10 mouse cellular contexts compared by ENCODE assay signal in genomic region chr13:89539205-89539886, GRCm38 (mm10). TPM values are rescaled to one million over a fixed set of nuclear protein-coding genes. Genes with fewer than 3 reads are reported as not detected.
DNase-seq lines count a peak whose midpoint lies in the region; ATAC-seq and TF ChIP-seq lines count a peak whose summit lies in the region.
"Had no signal": no experiment of that assay in that cellular context is flagged by ENCODE, and none has a peak within 500 bp of the region (broad histone marks: within the 10 kb centered on the region; RNA-seq: fewer than 3 reads in every experiment).

TSS of gene Hapln1 (plus strand) at chr13:89539796.

- ATAC-seq in forebrain, postnatal 0 days = peak; percentile 86
- ATAC-seq in limb, embryonic 15.5 days (ENCODE audit: insufficient number of reproducible peaks, low FRiP score, low TSS enrichment, low read depth) = peak; percentile 70; the same call in 1 of the 2 replicates
- ATAC-seq in midbrain, embryonic 16.5 days = peak; percentile 88

- H3K4me1 ChIP-seq in forebrain, postnatal 0 days (ENCODE audit: insufficient read depth) = no peaks in the 10 kb centered on the region
- H3K4me1 ChIP-seq in limb, embryonic 15.5 days = peaks cover 9% of the 10 kb centered on the region
- peaks cover 5% of the 10 kb centered on the region for H3K4me1 ChIP-seq in midbrain, embryonic 16.5 days (ENCODE audit: control insufficient read depth, insufficient read depth, low read length)

- peak within 1 kb of the TSS; percentile 49 for H3K4me3 ChIP-seq in forebrain, postnatal 0 days (ENCODE audit: low read depth, low read length)
- H3K4me3 ChIP-seq in limb, embryonic 15.5 days = peak within 1 kb of the TSS; percentile 53
- peak within 1 kb of the TSS; percentile 61 for H3K4me3 ChIP-seq in midbrain, embryonic 16.5 days (ENCODE audit: low read depth, low read length)

- no peaks in the 10 kb centered on the region for H3K27me3 ChIP-seq in forebrain, postnatal 0 days (ENCODE audit: insufficient read depth, low read length)
- no peaks in the 10 kb centered on the region for H3K27me3 ChIP-seq in limb, embryonic 15.5 days
- no peaks in the 10 kb centered on the region for H3K27me3 ChIP-seq in midbrain, embryonic 16.5 days (ENCODE audit: control insufficient read depth, insufficient read depth, low read depth, low read length)
- H3K27me3 ChIP-seq: CH12.LX had no signal

- DNase-seq in cerebellum, postnatal 36 days = peak; percentile 12 to 13
- no peak for DNase-seq in cerebellum, adult 8-10 months
- DNase-seq in adrenal gland, adult 8-10 months = peak; percentile 14
- DNase-seq in forebrain, postnatal 0 days = peak; percentile 68
- DNase-seq in kidney, adult 9 months = peak; percentile 13
- peak; percentile 6 for DNase-seq in testis, postnatal 14 days (ENCODE audit: low spot score)

- H3K4me2 ChIP-seq in forebrain, postnatal 0 days (ENCODE audit: low read depth) = peak within 1 kb of the TSS; percentile 89
- H3K4me2 ChIP-seq in limb, embryonic 15.5 days = peak within 1 kb of the TSS; percentile 85
- H3K4me2 ChIP-seq in midbrain, embryonic 16.5 days (ENCODE audit: low read length) = peak within 1 kb of the TSS; percentile 93

- WGBS in forebrain, postnatal 0 days = under 1% methylated on average over 29 of the region's 29 CpGs
- under 1% methylated on average over 29 of the region's 29 CpGs for WGBS in limb, embryonic 15.5 days
- WGBS in midbrain, embryonic 16.5 days = under 1% methylated on average over 29 of the region's 29 CpGs

- TF ChIP-seq CTCF in forebrain, postnatal 0 days (IDR thresholded peaks at IDR 0.05; ENCODE audit: low read depth) = peak; percentile 63

- no peak within 1 kb of the TSS for H3K27ac ChIP-seq in forebrain, postnatal 0 days (ENCODE audit: low read depth, low read length)
- H3K27ac ChIP-seq in limb, embryonic 15.5 days = peak within 1 kb of the TSS; percentile 87
- no peak within 1 kb of the TSS for H3K27ac ChIP-seq in midbrain, embryonic 16.5 days (ENCODE audit: low read length)
- H3K27ac ChIP-seq: macrophage had no signal

- H3K36me3 ChIP-seq in forebrain, postnatal 0 days (ENCODE audit: insufficient read depth) = no peaks in the 10 kb centered on the region
- H3K36me3 ChIP-seq in limb, embryonic 15.5 days = no peaks in the 10 kb centered on the region
- H3K36me3 ChIP-seq in midbrain, embryonic 16.5 days (ENCODE audit: control insufficient read depth, insufficient read depth, low read length) = no peaks in the 10 kb centered on the region

- H3K9ac ChIP-seq in forebrain, postnatal 0 days = peak within 1 kb of the TSS; percentile 51
- peak within 1 kb of the TSS; percentile 44 for H3K9ac ChIP-seq in limb, embryonic 15.5 days
- H3K9ac ChIP-seq in midbrain, embryonic 16.5 days (ENCODE audit: low read depth, low read length) = peak within 1 kb of the TSS; percentile 70

- no peaks in the 10 kb centered on the region for H3K9me3 ChIP-seq in forebrain, postnatal 0 days (ENCODE audit: low read length)
- H3K9me3 ChIP-seq in limb, embryonic 15.5 days = no peaks in the 10 kb centered on the region
- H3K9me3 ChIP-seq in midbrain, embryonic 16.5 days (replicated peaks; ENCODE audit: control insufficient read depth, low read length, poor library complexity, severe bottlenecking) = no peaks in the 10 kb centered on the region

RNA-seq across cellular contexts. Expression of gene Hapln1, which starts in this region (rescaled TPM):
- 1 to 10 TPM; 1.8 to 4.3 (median 2.7) TPM for total RNA-seq in adrenal gland, adult 8-10 months (2022)
- 4.5 TPM in 2 replicates for total RNA-seq in forebrain, postnatal 0 days (2014; rRNA removed)
- 1.1 TPM in 2 replicates for polyA plus RNA-seq in forebrain, postnatal 0 days (2015; fragmentation: Nextera tagmentation; extraction: Ambion mirVana)
- 43.6 and 51.8 TPM in 2 replicates for polyA plus RNA-seq in limb, embryonic 15.5 days (2015; fragmentation: Nextera tagmentation; extraction: Ambion mirVana)
- 0.36 and 0.47 TPM in 2 replicates for polyA plus RNA-seq in midbrain, embryonic 16.5 days (2015; fragmentation: Nextera tagmentation; extraction: Ambion mirVana)
- polyA plus RNA-seq: macrophage had no signal

Comparison
In these comparisons a context has a peak if more than half of its experiments do, and no peak if none do; other contexts are left out.
1. RNA of gene Hapln1 (polyA plus RNA-seq): 43.6 to 51.8 TPM in limb, embryonic 15.5 days; 1.1 TPM in forebrain, postnatal 0 days and 0.36 to 0.47 TPM in midbrain, embryonic 16.5 days; every median in the first group is over 10 times any median in the second.
2. Peak in ATAC-seq, H3K4me3 ChIP-seq, H3K9ac ChIP-seq and H3K4me2 ChIP-seq in midbrain, embryonic 16.5 days; RNA of the gene not detected or under 1 TPM.
3. Peak in every context shown above with its lines, with median percentiles within 50 percentile points of each other: ATAC-seq, H3K4me2 ChIP-seq, H3K4me3 ChIP-seq and H3K9ac ChIP-seq.